Mouse (Mus musculus): Measurements from ENCODE around the gene Srm.

The Srm gene

GRCm38 (mm10) chr4:148601871-148602270 is 10.6 kb downstream of the Srm start:
- DNase-seq (ENCODE audit: low read depth, low spot score), result no peak

- DNase-seq (ENCODE audit: low read depth, low spot score), result no peak
Observed at GRCm38 (mm10) chr4:148602357-148603120, 11.2 kb downstream of the Srm start, which contains the start of gene Masp2. Gene Masp2, plus strand, starts transcription at chr4:148602554.

- no peak for DNase-seq (ENCODE audit: low read depth, low spot score)
Observed at GRCm38 (mm10) chr4:148603376-148604139, 12.3 kb downstream of the Srm start.

GRCm38 (mm10) chr4:148604141-148604540 is 12.8 kb downstream of the Srm start:
- no peak for DNase-seq (ENCODE audit: low read depth, low spot score)

- DNase-seq (ENCODE audit: low read depth, low spot score), result peak; percentile 15
Observed at GRCm38 (mm10) chr4:148604541-148605165, 13.3 kb downstream of the Srm start.

- DNase-seq (ENCODE audit: low read depth, low spot score), result peak; percentile 25
Observed at GRCm38 (mm10) chr4:148607758-148608157, 16.5 kb downstream of the Srm start.

GRCm38 (mm10) chr4:148609805-148610204 is 18.5 kb downstream of the Srm start:
- DNase-seq (ENCODE audit: low read depth, low spot score), result no peak

- no peak for DNase-seq (ENCODE audit: low read depth, low spot score)
Observed at GRCm38 (mm10) chr4:148610631-148611364, 19.5 kb downstream of the Srm start.

GRCm38 (mm10) chr4:148612557-148612956 is 21.3 kb downstream of the Srm start:
- DNase-seq (ENCODE audit: low read depth, low spot score), result no peak

- DNase-seq (ENCODE audit: low read depth, low spot score), result no peak
Observed at GRCm38 (mm10) chr4:148613738-148614137, 22.4 kb downstream of the Srm start.

GRCm38 (mm10) chr4:148619805-148620204 is 28.5 kb downstream of the Srm start:
- DNase-seq (ENCODE audit: low read depth, low spot score), result no peak

GRCm38 (mm10) chr4:148620718-148621117 is 29.4 kb downstream of the Srm start:
- no peak for DNase-seq (ENCODE audit: low read depth, low spot score)

GRCm38 (mm10) chr4:148622485-148622884 is 31.2 kb downstream of the Srm start:
- DNase-seq (ENCODE audit: low read depth, low spot score), result no peak

- DNase-seq (ENCODE audit: low read depth, low spot score), result no peak
Observed at GRCm38 (mm10) chr4:148623609-148624008, 32.3 kb downstream of the Srm start.

GRCm38 (mm10) chr4:148625010-148625409 is 33.7 kb downstream of the Srm start:
- no peak for DNase-seq (ENCODE audit: low read depth, low spot score)

- no peak for DNase-seq (ENCODE audit: low read depth, low spot score)
Observed at GRCm38 (mm10) chr4:148625756-148626622, 34.7 kb downstream of the Srm start.

GRCm38 (mm10) chr4:148626623-148627185 is 35.4 kb downstream of the Srm start, which contains the start of gene Tardbp:
Gene Tardbp, minus strand, starts transcription at chr4:148627019.
- peak; percentile 92 for DNase-seq (ENCODE audit: low read depth, low spot score)

- no peak for DNase-seq (ENCODE audit: low read depth, low spot score)
Observed at GRCm38 (mm10) chr4:148627246-148627645, 35.9 kb downstream of the Srm start.

- no peak for DNase-seq (ENCODE audit: low read depth, low spot score)
Observed at GRCm38 (mm10) chr4:148632013-148632692, 40.9 kb downstream of the Srm start.
